Mouse (Mus musculus) cerebellum, postnatal 36 days (tissue): ENCODE results near the gene Srebf2.

Experiments used
- DNase-seq, 2 experiments: peaks; one replicate each; pipeline ENCODE4 v3.0.0; 2021 to 2022; ENCODE audit warnings: mixed read lengths in 2 of 2

Srebf2 gene

GRCm38 (mm10) chr15:82184183-82184582 lies 37.2 kb downstream of the Srebf2 start:
- DNase-seq, result no peak

GRCm38 (mm10) chr15:82184656-82185055 lies 37.7 kb downstream of the Srebf2 start:
- DNase-seq, result no peak

GRCm38 (mm10) chr15:82185062-82185783 lies 38.2 kb downstream of the Srebf2 start:
- no peak for DNase-seq

- no peak for DNase-seq
Measured at GRCm38 (mm10) chr15:82186131-82186530, 39.1 kb downstream of the Srebf2 start.

GRCm38 (mm10) chr15:82186931-82187330 lies 40.0 kb downstream of the Srebf2 start:
- no peak for DNase-seq

GRCm38 (mm10) chr15:82187401-82187800 lies 40.4 kb downstream of the Srebf2 start:
- no peak for DNase-seq

- DNase-seq, result no peak
Measured at GRCm38 (mm10) chr15:82187924-82188323, 40.9 kb downstream of the Srebf2 start.

- DNase-seq, result peak; percentile 39 to 52
Measured at GRCm38 (mm10) chr15:82188481-82189240, 41.7 kb downstream of the Srebf2 start.

GRCm38 (mm10) chr15:82192617-82193016 lies 45.6 kb downstream of the Srebf2 start:
- DNase-seq, result no peak

- DNase-seq, result peak; percentile 52 to 56
Measured at GRCm38 (mm10) chr15:82196300-82196699, 49.3 kb downstream of the Srebf2 start.

GRCm38 (mm10) chr15:82197246-82197750 lies 50.3 kb downstream of the Srebf2 start:
- no peak for DNase-seq

GRCm38 (mm10) chr15:82197937-82198336 lies 51.0 kb downstream of the Srebf2 start:
- no peak for DNase-seq

GRCm38 (mm10) chr15:82198342-82198741 lies 51.4 kb downstream of the Srebf2 start:
- no peak for DNase-seq

- peak in 1 of 2 experiments; percentile 56 for DNase-seq
Measured at GRCm38 (mm10) chr15:82199546-82199945, 52.6 kb downstream of the Srebf2 start.

- peak; percentile 38 to 44 for DNase-seq
Measured at GRCm38 (mm10) chr15:82202086-82202485, 55.1 kb downstream of the Srebf2 start.

GRCm38 (mm10) chr15:82203090-82203489 lies 56.1 kb downstream of the Srebf2 start:
- peak in 1 of 2 experiments; percentile 28 for DNase-seq

- peak; percentile 76 to 82 for DNase-seq
Measured at GRCm38 (mm10) chr15:82203611-82204351, 56.8 kb downstream of the Srebf2 start.

GRCm38 (mm10) chr15:82204680-82205371 lies 57.8 kb downstream of the Srebf2 start:
- no peak for DNase-seq

- peak; percentile 96 to 98 for DNase-seq
Measured at GRCm38 (mm10) chr15:82206365-82207104, 59.6 kb downstream of the Srebf2 start.

- peak in 1 of 2 experiments; percentile 38 for DNase-seq
Measured at GRCm38 (mm10) chr15:82207105-82207459, 60.1 kb downstream of the Srebf2 start.

GRCm38 (mm10) chr15:82207504-82208219 lies 60.7 kb downstream of the Srebf2 start:
- peak; percentile 20 to 36 for DNase-seq
